Mouse (Mus musculus): ENCODE data around the gene Palm2. TPM values are rescaled to one million over a fixed set of nuclear protein-coding genes. Genes with fewer than 3 reads are reported as not detected.

The Palm2 gene
- total RNA-seq, 2 experiments from 2014 or later, result 59.0 to 68.7 TPM

GRCm38 (mm10) chr4:57601458-57601835 is 167.4 kb downstream of the Palm2 start:
- intact Hi-C loops (cut with DNase I), result loop anchor here (10.0 kb wide), 1 partner anchor 167 kb away; the partner anchor contains the start of gene Palm2

GRCm38 (mm10) chr4:57601903-57602617 is 168.0 kb downstream of the Palm2 start:
- intact Hi-C loops (cut with DNase I), result loop anchor here (10.0 kb wide), 1 partner anchor 167 kb away; the partner anchor contains the start of gene Palm2
- no peak for DNase-seq (ENCODE audit: low spot score in 2 of 2)

More at GRCm38 (mm10) chr4:57601458-57601835, 167.4 kb downstream of the Palm2 start:
- no peak for DNase-seq (ENCODE audit: low spot score in 2 of 2)

- no peak for DNase-seq (ENCODE audit: low spot score in 2 of 2)
- intact Hi-C loops (cut with DNase I), result loop anchor here (2.0 to 10.0 kb wide), 3 partner anchors 37 to 171 kb away; partner anchors contain the start of genes Pakap and Palm2
These were observed 172.2 kb downstream of the Palm2 start for GRCm38 (mm10) chr4:57606258-57606657.

- peak; percentile 78 to 86 for DNase-seq (ENCODE audit: low spot score in 2 of 2)
- intact Hi-C loops (cut with DNase I), result loop anchor here (1.0 to 10.0 kb wide), 4 partner anchors 39 to 237 kb away; partner anchors contain the start of genes Pakap and Palm2
These were observed 173.3 kb downstream of the Palm2 start for GRCm38 (mm10) chr4:57607247-57607942.

GRCm38 (mm10) chr4:57611303-57612077 is 177.4 kb downstream of the Palm2 start:
- intact Hi-C loops (cut with DNase I), result no loop called here
- no peak for DNase-seq (ENCODE audit: low spot score in 2 of 2)

- intact Hi-C loops (cut with DNase I), result no loop called here
- DNase-seq (ENCODE audit: low spot score in 2 of 2), result no peak
These were observed 178.7 kb downstream of the Palm2 start for GRCm38 (mm10) chr4:57612716-57613115.

- no peak for DNase-seq (ENCODE audit: low spot score in 2 of 2)
- intact Hi-C loops (cut with DNase I), result no loop called here
These were observed 180.6 kb downstream of the Palm2 start for GRCm38 (mm10) chr4:57614686-57615085.

- no peak for DNase-seq (ENCODE audit: low spot score in 2 of 2)
- intact Hi-C loops (cut with DNase I), result no loop called here
These were observed 184.7 kb downstream of the Palm2 start for GRCm38 (mm10) chr4:57618743-57619142.

- intact Hi-C loops (cut with DNase I), result no loop called here
- DNase-seq (ENCODE audit: low spot score in 2 of 2), result peak; percentile 49 to 52
These were observed 188.8 kb downstream of the Palm2 start for GRCm38 (mm10) chr4:57622816-57623215.

GRCm38 (mm10) chr4:57624819-57625218 is 190.8 kb downstream of the Palm2 start:
- DNase-seq (ENCODE audit: low spot score in 2 of 2), result no peak
- intact Hi-C loops (cut with DNase I), result no loop called here

GRCm38 (mm10) chr4:57625306-57625705 is 191.3 kb downstream of the Palm2 start:
- intact Hi-C loops (cut with DNase I), result no loop called here
- no peak for DNase-seq (ENCODE audit: low spot score in 2 of 2)

GRCm38 (mm10) chr4:57625756-57626155 is 191.7 kb downstream of the Palm2 start:
- DNase-seq (ENCODE audit: low spot score in 2 of 2), result no peak
- intact Hi-C loops (cut with DNase I), result no loop called here

- intact Hi-C loops (cut with DNase I), result no loop called here
- DNase-seq (ENCODE audit: low spot score in 2 of 2), result no peak
These were observed 192.9 kb downstream of the Palm2 start for GRCm38 (mm10) chr4:57626921-57627320.

- intact Hi-C loops (cut with DNase I), result no loop called here
These were observed 198.3 kb downstream of the Palm2 start for GRCm38 (mm10) chr4:57632386-57632785.

GRCm38 (mm10) chr4:57633052-57633451 is 199.0 kb downstream of the Palm2 start:
- peak in 1 of 2 experiments; percentile 36 for DNase-seq (ENCODE audit: low spot score in 2 of 2)
- intact Hi-C loops (cut with DNase I), result no loop called here

More at GRCm38 (mm10) chr4:57632386-57632785, 198.3 kb downstream of the Palm2 start:
- DNase-seq (ENCODE audit: low spot score in 2 of 2), result no peak

- intact Hi-C loops (cut with DNase I), result no loop called here
- no peak for DNase-seq (ENCODE audit: low spot score in 2 of 2)
These were observed 200.9 kb downstream of the Palm2 start for GRCm38 (mm10) chr4:57634956-57635355.

- DNase-seq (ENCODE audit: low spot score in 2 of 2), result no peak
- intact Hi-C loops (cut with DNase I), result no loop called here
These were observed 202.9 kb downstream of the Palm2 start for GRCm38 (mm10) chr4:57636782-57637482.

GRCm38 (mm10) chr4:57637636-57638386 is 203.8 kb downstream of the Palm2 start:
- intact Hi-C loops (cut with DNase I), result no loop called here
- peak; percentile 61 to 63 for DNase-seq (ENCODE audit: low spot score in 2 of 2)

GRCm38 (mm10) chr4:57638941-57639340 is 204.9 kb downstream of the Palm2 start:
- DNase-seq (ENCODE audit: low spot score in 2 of 2), result peak in 1 of 2 experiments; percentile 20
- intact Hi-C loops (cut with DNase I), result no loop called here

Measured in left cerebral cortex, postnatal 36 days (tissue).